Mouse (Mus musculus) fibroblast of lung, adult 2 months (primary cell): Measurements from ENCODE around the gene Gpr107.

Experiments used
- DNase-seq: peaks from one replicate; pipeline ENCODE4 v3.0.0-alpha.2; 2011; ENCODE audit warnings: low read depth

Gene Gpr107

DNA sequence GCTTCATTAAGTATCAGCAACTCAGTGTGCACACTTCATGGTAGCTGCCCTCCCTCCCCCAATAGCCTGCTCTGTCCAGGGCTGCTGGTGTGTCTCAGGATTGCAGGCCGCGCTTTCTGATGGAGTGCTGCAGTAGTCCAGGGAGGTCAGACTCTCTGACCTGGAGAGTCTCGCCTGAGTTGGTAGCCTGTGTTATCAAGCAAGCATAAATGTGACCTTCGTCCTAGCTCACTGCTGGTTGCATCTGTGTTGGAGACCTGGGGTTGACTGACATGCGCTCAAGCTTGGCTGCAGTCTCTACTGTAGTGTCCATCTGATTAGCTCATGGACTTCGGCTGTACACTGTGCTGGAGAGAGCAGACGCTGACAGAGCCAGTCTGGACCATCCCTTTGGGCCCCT lies 49.7 kb downstream of the Gpr107 start:
- no peak for DNase-seq

DNA sequence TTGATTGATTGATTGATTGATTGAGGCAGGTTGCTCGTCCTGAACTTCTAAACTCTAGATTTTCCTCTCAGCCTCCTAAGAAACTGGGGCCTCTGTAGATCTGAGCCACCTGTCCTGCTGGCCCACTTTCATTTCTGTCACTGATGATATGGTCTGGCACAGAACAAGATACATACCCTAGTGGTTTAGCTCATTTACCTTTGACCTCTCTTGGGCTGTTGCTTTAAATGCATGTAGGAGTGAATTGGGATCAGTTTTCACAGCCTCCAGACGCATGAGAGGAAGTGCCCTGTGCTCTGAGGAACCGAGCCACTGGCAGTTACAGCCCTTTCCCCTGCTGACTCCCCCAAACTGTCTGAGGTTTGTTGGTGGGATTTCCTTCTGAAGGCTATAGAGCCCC lies 50.2 kb downstream of the Gpr107 start:
- no peak for DNase-seq

DNA sequence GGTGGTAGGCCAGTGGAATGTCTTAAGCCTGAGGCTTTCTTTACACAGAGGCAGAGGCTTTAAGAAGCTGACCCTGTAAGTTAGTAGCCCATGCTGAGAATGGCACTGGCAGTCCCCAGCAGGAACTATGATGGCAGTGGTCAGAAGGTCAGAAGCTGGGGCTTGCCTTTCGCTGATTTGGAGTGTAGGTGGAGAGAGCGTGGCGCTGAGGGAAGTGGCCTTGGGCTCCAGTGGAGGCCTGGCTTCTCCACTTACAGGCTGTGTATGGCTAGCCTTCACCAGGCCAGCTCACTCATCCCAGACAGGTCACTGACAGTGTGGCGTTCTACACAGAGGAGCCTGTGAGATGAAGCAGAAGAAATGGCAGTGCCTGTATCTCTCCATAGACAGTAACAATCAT lies 50.8 kb downstream of the Gpr107 start:
- no peak for DNase-seq

DNA sequence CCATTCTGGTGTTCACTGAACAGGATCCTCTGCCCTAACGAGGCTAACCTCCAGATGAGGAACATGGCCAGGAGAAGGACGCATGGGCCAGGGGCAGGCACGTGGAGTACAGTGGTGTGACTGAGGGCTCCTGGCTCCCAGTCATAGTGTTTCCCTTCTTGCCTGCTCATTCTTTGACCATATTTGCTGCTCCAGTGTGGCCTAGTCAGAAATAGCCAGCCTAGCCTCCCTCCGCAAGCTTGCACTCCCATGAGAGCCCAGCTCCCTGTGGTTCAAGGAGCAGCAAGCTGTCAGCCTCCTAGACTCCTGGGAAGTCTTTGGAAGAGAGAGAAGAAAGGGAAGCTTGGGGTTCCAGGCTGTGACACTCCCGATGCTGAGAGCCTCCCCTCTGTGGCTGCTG lies 52.6 kb downstream of the Gpr107 start:
- DNase-seq, result no peak

DNA sequence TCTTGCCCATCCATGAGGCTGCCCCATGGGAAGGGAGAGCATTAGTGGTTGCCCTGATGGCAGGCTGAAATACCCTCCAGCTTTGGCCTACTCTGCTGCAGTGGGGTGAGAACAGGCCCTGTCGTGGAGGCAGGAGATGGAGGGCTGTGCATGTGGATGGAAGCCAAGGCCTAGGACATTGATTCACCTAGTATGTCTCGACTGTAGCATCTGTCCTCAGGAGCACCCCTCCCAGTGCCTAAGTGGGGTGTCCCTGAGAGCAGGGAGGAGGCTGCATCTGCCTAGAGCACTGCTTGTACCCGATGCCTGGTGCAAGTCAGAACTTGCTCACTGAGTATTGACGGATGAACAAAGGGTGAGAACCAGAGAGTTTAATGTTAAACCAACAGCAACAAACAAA lies 54.1 kb downstream of the Gpr107 start:
- DNase-seq, result no peak

DNA sequence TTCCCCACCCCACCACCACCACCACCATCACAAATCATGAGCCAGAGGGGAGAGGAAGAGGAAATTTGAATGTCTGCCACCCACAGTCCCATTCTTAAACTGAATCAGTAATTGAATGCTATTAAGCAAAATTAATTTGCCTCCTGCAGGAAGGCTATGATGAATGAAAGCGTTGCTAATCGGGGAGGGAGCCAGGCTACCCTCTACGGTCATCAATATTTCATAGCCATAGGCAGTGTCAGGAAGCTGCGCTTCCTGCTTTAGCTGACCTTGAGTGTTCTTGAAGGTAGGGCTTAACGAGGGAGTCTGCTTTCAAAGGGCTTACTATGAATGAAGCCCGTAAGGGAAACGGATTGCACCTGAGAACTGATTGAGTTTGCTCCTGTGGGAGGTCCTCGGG lies 54.8 kb downstream of the Gpr107 start:
- DNase-seq, result no peak

DNA sequence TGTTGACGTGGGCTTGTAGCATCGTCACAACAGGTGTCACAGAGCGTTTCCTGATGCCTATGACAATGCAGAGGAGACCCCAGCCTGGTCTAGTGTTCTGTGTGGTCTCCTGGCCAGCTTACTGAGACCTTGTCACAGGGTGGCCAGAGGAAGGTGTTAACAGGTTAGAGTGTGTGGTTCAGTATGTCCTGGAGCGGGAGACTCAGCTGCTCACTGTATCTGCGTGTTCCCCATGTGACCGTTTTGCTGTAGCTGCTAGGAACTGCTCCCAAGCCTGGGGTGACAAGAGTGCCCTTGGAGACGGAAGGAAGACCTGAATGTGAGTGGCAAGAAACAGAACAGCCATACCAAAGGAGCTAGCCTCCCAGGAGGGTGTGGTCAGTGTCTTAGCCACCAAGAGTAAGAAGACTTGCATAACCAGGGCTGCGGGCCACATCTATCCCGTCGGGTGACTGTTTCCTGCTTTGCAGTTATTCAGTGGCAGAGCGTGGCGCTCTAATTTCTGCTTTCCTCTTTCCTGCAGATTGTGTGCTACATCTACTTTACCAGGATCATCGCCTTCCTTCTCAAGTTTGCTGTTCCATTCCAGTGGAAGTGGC lies 56.5 kb downstream of the Gpr107 start:
- DNase-seq, result no peak

DNA sequence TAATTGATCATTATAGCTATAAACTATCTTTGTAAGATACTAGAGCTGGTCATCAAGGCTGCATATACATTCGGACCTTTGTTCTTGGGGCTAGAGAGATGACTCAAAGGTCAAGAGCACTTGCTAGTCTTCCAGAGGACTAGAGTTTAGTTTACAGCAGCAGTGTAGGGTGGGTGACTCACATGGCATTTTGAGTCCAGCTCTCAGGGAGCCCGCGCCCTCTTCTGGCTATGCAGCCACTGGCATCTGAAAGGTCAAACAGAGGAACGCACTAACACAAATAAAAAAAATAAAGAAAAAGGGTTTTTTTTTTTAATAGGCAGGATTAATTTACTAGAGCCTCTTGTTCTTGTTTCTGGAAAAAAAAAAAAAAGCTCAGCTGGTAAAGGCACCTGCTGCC lies 57.4 kb downstream of the Gpr107 start:
- DNase-seq, result peak; percentile 11

DNA sequence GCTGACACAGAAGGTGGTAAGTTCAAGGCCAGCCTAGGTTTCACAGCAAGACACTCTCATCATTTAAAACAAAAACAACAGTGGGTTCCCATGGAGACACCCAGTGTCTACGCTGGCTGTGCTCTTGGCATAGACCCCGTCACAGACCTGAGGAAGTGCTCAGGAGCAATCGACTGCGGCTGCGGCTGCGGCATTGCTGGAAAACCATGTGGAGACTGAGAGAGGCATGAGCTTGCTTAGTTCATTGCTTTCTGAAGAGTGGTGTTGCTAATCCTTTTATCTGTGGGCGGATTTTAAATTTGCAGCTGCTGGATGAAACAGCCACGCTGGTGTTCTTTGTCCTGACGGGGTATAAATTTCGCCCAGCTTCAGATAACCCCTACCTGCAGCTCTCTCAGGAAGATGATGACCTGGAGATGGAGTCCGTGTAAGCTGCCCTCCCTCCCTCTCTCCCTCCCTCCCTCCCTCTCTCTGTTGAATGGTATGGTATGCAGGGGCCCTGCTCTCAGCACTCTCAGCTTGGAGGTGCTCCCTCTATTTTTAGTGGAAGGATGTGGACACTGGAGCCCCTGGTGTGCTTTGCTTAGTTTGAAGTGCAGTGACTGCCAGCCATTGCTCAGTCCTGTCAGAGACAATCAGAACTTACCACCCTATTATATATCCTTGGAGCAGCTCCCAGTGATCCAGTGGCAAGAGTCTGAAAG lies 58.2 kb downstream of the Gpr107 start:
- no peak for DNase-seq

DNA sequence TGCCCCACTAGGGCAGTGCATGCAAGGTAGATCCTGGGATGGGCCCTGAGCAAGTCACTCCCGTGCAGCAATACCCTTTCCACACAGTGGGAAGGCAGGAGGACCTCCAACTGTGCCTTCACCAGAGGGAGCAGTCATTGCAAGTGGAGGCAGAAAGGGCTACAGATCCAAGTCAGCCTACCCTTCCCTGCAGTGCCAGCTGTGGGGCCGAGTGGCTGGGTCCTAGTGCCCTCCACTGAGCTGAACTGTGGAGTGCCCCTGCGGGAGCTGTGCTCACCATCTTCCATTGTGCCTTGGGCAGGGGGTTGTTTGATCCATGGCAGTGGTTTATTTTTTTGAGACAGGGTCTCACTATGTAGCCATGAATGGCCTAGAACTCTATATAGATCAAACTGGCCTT lies 59.1 kb downstream of the Gpr107 start:
- DNase-seq, result no peak

DNA sequence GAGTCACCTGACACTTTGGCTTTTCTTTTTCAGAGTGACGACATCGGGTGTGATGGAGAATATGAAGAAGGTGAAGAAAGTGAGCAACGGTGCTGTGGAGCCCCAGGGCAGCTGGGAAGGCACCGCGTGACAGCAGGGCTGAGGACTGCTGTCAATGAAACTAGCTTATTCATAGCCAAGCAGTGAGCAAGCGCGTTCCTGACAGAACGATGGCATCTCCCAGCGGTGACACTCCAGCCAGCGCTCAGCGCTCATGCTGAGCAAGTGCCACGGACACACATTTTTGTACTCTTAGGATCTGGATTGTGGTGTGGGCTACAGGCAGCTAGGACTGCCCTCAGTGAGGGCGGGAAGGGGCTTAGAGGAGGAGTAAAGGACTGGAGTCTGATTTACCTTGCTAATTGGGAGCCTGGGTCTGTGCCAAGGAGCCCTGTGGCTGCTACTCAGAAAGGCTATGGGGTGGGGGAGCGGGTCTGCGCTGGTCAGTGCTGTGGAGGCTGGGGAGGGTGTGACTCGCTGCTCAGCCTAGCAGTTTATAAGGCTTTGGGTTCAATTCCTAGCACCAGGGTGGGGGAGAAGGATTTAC lies 62.2 kb downstream of the Gpr107 start:
- no peak for DNase-seq

DNA sequence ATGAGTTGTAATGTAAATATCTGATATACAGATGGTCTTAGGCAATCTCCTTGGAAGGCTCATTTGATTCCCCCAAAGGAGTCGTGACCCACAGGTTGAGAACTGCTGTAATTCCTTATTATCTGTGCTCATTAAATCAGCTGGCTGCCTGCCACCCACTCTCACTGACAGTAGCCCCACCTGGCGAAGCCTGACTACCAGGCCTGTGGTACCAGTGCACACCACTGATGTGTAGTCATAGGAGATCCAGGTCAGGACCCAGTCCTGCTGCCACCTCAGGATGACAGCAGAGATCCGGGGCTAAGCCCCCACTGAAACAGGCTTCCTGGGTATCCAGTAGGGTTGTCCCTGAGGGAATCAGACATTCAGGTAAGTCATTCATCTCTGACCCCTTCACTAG lies 66.5 kb downstream of the Gpr107 start:
- no peak for DNase-seq

DNA sequence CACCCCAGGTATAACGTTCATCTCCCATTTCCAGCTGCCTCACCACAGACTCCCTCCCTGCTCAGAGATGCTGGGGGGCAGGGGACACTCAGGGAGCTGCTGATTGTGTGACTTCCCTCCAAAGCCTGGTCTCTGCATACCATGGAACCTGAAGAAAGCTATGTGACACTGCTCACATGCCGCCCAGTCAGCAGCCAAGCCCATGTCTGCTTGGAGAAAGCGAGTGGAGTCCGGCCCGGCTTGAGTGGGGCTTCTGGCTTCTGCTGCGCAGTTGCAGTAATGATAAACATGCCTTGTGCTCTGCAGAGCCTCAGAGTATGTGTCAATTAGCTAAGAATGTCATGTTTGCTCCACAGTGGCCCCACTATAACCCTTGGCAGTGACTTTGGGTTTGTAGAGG lies 67.4 kb downstream of the Gpr107 start:
- no peak for DNase-seq

DNA sequence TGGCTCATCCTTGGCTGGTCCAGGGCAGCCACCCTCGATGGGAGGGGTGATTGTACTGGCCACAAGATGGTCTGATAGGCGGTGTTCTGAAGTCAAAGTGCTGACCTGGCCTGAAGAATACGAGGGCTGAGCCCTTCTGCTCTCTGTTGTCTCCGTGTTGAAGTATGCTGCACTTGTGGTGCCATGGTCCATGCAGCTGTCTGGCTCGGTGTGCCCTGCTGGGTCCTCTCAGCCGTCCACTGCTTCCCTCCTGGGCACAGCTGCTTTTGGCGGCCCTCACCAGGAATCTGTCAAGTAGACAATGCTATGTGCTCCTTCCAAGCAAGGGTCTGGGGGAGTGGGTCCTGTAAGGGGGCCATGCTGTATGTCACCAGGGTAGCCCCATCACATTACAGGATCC lies 68.7 kb downstream of the Gpr107 start:
- DNase-seq, result no peak

DNA sequence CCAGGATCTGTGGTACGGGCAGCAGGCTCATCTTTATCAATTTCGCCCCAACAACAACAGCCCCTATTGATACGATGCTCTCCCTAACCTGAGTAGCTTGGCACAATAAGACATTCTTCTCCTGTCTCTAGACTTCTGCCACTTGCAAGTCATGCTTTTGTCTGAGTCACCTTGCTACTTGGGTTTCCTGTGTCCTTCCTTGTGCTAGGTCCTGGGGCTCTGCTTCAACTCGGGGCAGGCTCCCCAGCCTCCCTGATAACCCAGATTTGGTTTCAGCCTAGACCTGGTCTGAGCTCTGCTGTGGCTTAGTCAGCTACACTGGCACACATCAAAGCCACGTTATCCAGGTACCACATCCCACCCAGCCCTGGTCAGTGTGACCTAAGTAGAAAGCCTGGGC lies 69.5 kb downstream of the Gpr107 start:
- no peak for DNase-seq

DNA sequence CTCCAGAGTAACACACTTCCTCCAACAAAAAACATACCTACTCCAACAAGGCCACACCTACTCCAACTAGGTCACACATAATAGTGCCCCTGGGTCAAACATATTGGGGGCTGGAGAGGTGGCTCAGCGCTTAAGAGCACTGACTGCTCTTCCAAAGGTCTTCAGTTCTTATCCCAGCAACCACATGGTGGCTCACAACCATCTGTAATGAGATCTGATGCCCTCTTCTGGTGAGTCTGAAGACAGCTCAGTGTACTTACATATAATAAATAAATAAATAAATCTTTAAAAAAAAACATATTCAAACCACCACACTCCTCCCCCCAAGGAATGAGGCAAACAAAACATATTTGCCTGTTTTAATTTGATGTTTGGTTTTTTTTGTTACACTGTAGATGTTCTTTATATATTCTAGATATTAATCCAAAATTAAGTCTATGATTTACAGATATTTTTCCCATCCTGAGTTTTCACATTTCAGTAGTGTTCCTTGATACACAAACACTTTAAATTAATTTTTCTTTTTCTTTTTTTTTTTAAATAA lies 76.7 kb downstream of the Gpr107 start:
- no peak for DNase-seq

DNA sequence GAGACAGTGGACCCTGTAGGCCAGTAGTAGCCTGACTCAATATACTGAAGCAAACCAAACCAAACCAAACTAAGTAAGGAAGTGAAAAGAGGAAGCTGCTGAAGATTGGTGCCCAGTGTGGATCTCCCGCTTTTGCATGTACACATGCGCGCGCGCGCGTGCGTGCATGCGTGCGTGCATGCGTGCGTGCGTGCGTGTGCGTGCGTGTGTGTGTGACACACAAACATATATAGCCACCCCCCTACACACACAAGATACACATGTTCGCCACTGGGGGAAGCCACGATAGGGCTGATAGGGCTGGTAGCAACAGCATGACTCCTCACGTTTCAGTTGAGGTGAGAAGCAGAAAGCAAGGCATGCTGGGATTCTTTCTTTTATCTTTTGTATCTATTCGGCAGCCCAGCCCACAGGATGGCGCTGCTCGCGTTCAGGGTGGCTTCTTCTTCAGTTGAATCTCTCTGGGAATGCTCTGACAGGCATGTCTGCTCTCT lies 87.1 kb downstream of the Gpr107 start:
- no peak for DNase-seq

DNA sequence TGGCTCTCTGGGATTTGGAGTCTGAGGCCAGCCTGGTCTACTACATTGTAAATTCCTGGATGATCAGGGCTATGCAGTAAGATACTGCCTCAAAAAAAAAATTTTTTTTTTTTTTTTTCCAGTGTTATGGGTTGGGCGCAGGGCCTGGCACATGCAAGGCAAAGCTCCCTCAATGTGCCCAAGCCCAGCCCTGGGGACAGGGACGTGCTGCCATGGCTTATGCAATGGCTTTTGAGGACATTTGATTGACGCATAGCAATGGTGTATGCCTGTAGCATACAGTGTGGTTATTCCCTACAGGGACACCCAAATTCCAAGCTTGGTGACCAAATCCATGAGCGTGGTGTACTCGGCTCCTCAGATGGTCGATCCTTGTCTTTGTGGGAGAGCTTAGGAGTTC lies 87.7 kb downstream of the Gpr107 start:
- no peak for DNase-seq

DNA sequence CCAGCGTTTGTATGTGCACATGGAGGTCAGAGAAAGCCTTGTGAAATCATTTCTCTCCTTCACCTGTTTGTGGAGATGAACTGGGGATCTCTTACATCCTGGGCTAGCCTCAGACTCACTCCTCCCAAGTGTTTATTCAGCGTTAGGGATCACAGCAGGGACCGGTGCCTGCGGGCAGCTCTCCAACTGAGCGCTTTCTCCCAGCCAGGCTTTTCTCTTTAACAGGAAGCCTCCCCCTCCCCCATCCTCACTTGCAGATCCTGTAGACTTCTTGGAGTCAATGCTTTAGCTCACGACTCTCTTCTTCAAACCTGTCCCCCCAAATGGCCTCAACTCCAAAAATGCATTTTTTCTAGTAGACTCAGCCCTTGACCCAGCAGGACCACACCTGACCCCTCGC lies 89.5 kb downstream of the Gpr107 start:
- DNase-seq, result no peak

DNA sequence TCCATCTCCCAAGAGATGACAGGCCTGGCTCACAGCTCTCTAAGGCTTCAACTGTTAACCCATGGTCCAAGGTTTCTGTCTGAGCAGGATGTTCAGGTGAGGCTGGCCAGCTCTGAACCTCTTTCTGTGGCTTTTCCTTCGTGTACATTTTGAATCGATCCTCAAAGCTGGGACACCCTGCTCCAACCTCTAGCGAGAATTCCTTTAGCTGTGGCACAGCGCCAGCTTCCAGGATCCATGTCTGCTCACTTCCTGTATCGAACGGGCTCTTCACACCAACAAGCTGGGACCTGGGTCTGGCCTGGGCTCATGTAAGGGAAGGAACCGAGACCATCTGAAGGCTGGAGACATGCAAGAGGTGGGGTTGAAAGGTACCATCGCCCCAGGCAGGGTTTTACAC lies 92.1 kb downstream of the Gpr107 start:
- no peak for DNase-seq

DNA sequence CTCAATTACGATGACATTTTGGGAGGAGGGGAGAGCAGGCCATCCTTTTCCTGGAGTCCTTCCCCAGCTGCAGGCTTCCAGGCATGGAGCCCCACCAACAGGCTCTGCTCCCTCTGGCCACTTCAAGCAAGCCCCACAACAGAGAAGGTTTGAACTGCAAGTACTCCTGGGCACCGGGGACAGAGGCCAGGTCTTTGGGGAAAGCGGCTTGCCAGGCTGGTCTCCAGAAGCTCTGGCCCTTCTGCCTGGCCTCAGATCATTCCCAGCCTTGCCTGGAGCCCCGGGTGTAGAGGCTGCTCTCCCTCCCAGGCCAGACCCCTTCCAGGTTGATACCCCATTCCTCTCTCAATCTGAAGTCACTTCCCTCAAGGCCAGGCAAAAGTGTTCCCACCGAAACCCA lies 92.9 kb downstream of the Gpr107 start:
- no peak for DNase-seq

DNA sequence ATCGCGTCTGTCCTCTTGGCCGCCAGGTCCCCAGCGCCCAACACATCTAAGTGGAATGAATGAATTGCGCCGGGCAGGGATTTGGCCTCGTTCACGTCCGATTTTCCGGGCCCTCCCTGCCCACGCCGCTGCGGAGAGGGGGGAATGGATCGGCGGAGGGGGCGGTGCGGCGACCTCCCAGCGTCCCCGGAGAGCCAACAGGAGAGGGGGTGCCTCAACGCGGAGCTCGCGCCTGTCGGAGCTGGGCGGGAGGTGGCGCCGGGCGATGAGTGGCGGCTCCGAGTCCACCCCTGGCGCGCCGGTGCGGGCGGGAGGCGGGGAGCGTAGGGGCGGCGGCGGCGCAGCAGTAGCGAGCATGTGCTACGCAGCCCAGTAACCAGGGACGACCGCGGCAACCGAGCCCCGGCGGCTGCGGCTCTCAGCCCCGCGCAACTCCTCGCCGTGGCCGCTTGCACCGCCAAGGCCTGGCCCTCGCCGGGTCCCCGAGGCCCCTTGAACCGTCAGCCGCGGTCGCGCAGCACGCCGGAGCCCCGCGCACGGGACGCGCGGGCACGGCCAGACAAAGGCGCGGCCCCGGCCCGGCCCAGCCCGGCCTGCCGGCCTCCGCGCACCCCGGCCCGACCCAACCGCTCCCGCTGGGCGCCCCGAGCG lies 93.5 kb downstream of the Gpr107 start, which contains the start of gene Ncs1:
TSS of gene Ncs1 (plus strand) at position 333 of the 651 bp plus-strand sequence.
- no peak for DNase-seq
